Mouse (Mus musculus) pancreas, adult 10 weeks (tissue): ENCODE results near the gene Ints5. TPM values are rescaled to one million over a fixed set of nuclear protein-coding genes. Genes with fewer than 3 reads are reported as not detected.

ENCODE experiments used
- polyA plus RNA-seq: library from polyadenylated mRNA; stranded (reverse); fragments of 350-450 nt; fragmentation: Illumina TruSeq; extraction: RNeasy Lipid Tissue Mini Kit (QIAGEN cat#74804); gene quantifications from one replicate; pipeline ENCODE4 v1.2.3, GENCODE M21; 2015; ENCODE audit warnings: low read depth, low replicate concordance; ENCODE audit not compliant: insufficient read depth

The Ints5 gene
- polyA plus RNA-seq: 4.9 TPM

GRCm38 (mm10) chr19:8892829-8893766 lies at the start of gene Ints5:
Ints5 (plus strand) TSS chr19:8893005.

DNA sequence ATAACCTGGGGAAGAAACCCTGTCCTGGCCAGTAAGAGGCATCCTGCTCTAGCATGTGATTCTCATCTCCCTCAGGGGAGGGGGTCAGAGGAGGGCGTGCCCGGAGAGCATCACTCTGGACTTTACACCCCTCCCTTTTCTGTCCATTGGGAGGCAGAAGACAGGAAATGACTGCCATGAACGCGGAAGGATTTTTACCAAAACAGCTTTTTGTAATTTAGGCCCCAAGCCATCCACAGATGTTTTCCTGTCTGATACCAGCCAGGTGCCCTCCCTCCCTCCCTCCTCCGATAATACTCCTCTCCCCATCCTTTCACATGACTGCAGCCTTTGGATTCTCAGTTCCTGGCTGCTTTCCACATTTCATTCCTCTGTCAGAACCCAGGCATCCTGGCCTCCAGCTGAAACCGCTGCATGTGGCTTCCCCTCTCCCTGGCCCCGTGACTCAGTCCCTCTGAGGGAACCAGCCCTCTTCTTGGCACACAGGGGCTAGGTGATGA lies 42.4 kb upstream of the Ints5 start, which contains the start of gene Lrrn4cl:
Lrrn4cl (plus strand) TSS at position 367 of the 500 bp plus-strand sequence.

DNA sequence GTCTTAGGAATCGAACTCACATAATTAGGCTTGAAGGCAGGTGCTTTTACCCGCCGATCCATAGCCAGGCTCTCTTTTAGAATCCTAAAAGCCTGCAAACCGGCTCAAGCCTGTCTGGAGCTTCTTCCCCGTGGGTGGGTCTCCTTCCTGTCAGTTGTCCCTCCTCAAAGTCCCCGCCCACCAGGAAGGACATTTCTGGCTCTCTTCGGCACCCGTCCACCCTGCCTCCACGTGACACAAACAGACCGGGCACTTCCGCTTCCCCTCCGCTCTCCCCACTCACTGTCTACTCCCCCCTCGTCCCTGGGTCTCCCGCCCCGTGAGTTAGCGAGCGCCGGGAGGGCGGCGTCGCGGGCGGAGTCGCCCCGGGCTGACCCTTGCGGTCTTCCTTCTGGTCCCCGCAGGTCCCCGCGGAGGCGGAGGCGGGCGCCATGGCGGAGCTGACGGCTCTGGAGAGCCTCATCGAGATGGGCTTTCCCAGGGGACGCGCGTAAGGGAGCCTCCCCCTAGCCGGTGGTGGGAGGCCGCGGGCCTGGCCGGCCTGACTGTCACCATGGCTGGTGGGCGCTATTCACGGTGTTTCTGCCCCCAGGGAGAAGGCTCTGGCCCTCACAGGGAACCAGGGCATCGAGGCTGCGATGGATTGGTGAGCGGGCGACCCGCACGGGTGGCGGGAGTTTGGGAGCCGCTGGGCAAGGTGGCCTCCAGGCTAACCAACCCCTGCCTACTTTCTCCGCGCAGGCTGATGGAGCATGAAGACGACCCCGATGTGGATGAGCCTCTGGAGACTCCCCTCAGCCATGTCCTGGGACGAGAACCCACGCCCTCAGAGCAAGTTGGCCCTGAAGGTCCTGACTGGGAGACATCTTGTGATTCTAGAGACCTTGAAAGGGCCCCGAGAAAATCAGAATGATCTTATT lies 21.3 kb upstream of the Ints5 start, which contains the start of gene Ubxn1:
Ubxn1 (plus strand) TSS at position 230 of the 920 bp plus-strand sequence.

GRCm38 (mm10) chr19:8880311-8881033 lies 12.3 kb upstream of the Ints5 start, which contains the start of gene Uqcc3:
Uqcc3 (minus strand) TSS chr19:8880923.

DNA sequence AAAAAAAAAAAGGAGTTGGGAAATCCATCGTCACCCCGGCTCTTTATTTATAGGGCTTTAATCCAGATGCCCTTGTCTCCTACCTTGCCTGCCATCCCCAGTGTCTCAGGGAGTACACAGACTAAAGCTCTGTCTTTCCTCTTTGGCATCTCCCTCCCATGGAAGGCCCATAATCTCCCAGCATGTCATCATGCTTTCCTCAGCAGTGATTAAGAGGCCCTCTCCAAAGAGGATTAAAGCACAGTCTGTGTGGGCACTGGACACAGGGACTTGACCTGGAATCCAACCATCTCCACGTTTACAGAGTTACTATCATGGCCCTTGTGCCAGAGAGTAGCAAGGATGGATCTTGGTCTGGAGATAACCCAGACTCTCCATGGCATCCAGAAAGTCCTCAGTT lies 9.2 kb upstream of the Ints5 start, which contains the start of the genes Lbhd1 and Gm49403:
Lbhd1 (plus strand) TSS at position 117 of the 400 bp plus-strand sequence.
Gm49403 (plus strand) TSS at position 315 of the 400 bp plus-strand sequence.

DNA sequence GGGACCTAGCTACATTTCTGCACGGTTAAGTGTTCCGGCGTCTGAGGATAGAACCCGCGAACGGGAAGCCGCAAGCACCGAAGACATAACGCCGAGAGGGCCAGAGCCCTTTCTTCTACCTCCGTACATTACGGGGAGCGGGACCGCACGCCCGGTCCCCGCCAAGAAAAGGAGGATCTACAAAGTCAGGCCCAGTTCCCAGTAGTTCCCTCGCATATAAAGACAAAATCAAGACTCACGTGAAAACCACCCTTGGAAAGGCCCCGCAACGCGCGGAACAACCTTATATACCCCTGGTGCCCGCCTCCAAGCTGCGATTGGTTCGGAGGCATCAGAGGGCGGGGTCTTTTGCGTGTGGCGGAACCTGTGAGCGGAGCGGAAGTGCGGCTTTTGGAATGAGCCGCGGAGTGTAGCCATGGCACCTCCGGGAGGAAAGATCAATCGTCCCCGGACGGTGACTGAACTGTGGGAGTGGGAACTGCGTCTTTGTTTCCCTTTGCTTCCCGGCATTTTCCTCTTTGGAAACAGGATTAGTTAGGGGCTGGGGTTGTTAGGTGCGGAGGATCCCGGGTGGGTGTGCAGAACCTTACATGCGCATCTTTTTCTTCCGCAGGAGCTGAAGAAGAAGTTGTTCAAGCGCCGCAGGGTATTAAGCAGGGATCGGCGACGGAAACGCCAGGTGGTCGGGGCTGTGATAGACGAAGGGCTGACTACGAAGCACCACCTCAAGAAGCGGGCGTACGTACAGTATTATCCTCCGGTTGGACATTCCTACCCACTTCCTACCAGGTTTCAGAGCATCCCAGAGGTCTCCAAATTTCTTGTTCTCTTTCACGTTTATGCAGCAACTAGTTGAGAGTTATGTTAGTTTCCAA lies 4.1 kb upstream of the Ints5 start, which contains the start of the genes 1810009A15Rik and Gm49416:
1810009A15Rik (plus strand) TSS at position 343 of the 875 bp plus-strand sequence.
Gm49416 (plus strand) TSS at position 416 of the 875 bp plus-strand sequence.

GRCm38 (mm10) chr19:8897865-8898495 lies 5.2 kb downstream of the Ints5 start, which contains the start of gene Ganab:
Ganab (plus strand) TSS chr19:8898071.

DNA sequence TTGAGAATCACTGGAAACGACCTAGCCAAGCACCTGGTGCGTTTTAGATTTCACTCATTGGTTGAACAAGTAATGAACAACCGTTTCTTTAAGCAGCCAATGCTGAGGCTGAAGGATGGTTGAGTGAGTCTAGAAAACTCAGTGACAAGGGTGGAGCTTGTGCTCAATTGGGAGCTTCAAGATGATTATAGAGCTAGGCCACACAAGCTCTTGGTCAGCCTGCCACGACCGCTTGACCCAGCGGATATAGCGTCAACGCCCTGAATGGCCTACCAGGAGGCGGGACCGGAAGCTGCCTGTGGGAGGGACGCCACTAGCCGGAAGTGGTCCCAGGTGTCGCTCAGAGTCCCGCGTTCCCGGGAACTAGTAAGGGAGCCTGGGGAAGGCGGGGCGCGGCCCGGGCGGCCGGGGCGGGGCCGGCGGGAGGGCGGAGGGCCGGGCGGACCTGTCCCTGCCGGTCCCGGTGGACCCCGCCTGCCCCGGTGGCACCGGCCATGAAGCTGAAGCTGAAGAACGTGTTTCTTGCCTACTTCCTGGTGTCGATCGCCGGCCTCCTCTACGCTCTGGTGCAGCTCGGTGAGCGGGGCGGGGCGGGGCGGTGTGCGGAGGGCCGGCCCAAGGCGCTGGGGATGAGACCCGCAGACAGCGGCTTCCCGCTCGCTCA lies 27.4 kb downstream of the Ints5 start, which contains the start of gene B3gat3:
B3gat3 (plus strand) TSS at position 302 of the 664 bp plus-strand sequence.

DNA sequence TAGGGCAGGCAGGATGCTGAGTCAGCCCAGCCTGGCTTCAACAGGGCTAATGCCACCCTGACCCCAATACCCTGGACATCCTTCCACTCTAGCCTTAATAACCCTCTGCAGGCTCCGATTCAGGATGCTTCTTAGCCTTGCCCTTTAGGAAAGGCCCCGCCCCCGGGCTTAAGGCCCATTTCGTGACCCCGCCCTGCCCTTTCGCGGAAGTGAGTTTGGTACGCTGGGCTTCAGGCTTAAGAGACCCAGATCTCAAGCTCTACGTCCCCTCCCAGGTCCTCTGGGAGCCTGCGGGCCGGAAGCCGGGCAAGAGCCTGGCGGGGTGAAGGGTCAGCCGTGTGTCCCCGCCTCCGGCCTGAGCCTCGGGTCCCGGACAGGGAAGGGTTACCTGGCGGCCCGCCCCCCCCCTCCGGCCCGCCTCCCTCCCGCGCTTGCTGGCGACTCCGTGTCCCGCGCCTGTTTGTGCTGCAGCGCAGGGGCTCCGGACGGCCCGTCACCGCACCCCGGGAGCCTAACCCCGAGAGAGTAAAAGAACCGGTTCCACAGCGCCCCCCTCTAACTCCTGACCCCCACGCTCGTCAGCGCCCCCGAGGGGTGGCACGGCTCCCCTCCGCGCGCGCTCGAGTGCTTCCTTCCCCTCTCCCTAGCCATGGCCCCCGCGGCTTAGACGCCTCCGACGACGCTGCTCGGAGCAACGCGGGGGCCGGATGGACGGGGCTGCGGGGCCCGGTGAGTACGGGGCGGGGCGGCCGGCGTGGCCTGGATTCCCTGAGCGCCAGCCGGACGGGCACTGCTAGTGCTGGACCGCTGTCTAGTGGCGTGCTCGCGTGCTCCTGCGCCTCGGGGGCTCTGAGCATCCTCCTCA lies 36.7 kb downstream of the Ints5 start, which contains the start of the genes Rom1 and Eml3:
Rom1 (minus strand) TSS at position 133 of the 865 bp plus-strand sequence.
Eml3 (plus strand) TSS at position 329 of the 865 bp plus-strand sequence.

DNA sequence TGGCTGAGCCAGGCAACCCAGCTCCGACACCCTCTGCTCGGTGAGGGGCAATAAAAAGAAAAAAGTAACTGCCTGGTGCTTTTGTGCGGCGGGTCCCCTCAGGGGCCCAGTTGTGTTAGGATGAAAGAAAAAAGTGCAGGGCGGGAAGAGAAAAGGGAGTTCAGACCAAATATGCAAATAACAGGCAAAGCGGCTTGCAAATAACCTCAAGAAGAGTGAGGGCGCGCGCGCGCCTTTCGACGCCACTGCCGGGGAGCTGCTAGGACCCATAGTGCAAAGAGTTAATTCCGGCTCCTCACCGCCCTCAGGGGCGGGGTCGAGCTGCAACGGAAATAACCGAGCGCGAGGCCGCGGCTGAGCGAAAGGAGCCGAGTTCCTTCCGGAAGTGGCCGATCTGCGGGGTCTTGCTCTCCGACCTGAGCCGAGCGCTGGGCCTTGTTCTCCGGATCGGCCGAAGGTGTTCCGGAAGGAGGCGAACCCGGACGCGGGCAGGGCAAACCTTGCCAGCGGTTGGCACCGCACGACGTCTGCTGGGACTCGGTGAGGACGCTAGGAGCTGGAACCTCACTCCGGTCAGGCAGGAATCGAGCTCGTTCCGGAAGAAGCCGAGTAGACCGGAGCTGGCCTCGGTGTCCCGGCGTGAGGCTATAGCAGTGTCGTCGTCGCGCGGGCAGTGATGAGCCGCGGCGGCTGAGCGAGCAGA lies 48.9 kb downstream of the Ints5 start, which contains the start of gene Mta2:
Mta2 (plus strand) TSS at position 361 of the 703 bp plus-strand sequence.

Other genes with a start within 250 kb of the Ints5 start
- gene Chrm1, start 229.2 kb upstream of the Ints5 start, polyA plus RNA-seq: 0.18 TPM
- 80.3 TPM for gene Slc3a2, start 169.6 kb upstream of the Ints5 start, polyA plus RNA-seq
- gene Wdr74, start 157.2 kb upstream of the Ints5 start, polyA plus RNA-seq: 35.4 TPM
- gene 1700092M07Rik, start 152.3 kb upstream of the Ints5 start, polyA plus RNA-seq: not detected
- 67.2 TPM for gene Stx5a, start 151.6 kb upstream of the Ints5 start, polyA plus RNA-seq
- gene Nxf1, start 135.9 kb upstream of the Ints5 start, polyA plus RNA-seq: 127 TPM
- 32.1 TPM for gene Tmem223, start 122.0 kb upstream of the Ints5 start, polyA plus RNA-seq
- 17.0 TPM for gene Tmem179b, start 118.5 kb upstream of the Ints5 start, polyA plus RNA-seq
- 0.76 TPM for gene Taf6l, start 106.6 kb upstream of the Ints5 start, polyA plus RNA-seq
- gene Polr2g, start 94.4 kb upstream of the Ints5 start, polyA plus RNA-seq: 17.1 TPM
- not detected for gene Zbtb3, start 90.5 kb upstream of the Ints5 start, polyA plus RNA-seq
- 4.5 TPM for gene Ttc9c, start 73.7 kb upstream of the Ints5 start, polyA plus RNA-seq
- gene Hnrnpul2, start 73.0 kb upstream of the Ints5 start, polyA plus RNA-seq: 20.7 TPM
- gene AC129217.1, start 63.2 kb upstream of the Ints5 start, polyA plus RNA-seq: not detected
- 31.5 TPM for gene Bscl2, start 55.5 kb upstream of the Ints5 start, polyA plus RNA-seq
- gene Gng3, start 53.8 kb upstream of the Ints5 start, polyA plus RNA-seq: not detected
- 4.9 TPM for gene Lrrn4cl, start 42.2 kb upstream of the Ints5 start, polyA plus RNA-seq
- gene Ubxn1, start 21.5 kb upstream of the Ints5 start, polyA plus RNA-seq: 28.6 TPM
- 15.0 TPM for gene Uqcc3, start 12.1 kb upstream of the Ints5 start, polyA plus RNA-seq
- 7.5 TPM for gene Lbhd1, start 9.3 kb upstream of the Ints5 start, polyA plus RNA-seq
- not detected for gene Gm49403, start 9.1 kb upstream of the Ints5 start, polyA plus RNA-seq
- gene 1810009A15Rik, start 4.2 kb upstream of the Ints5 start, polyA plus RNA-seq: 7.3 TPM
- gene Gm49416, start 4.1 kb upstream of the Ints5 start, polyA plus RNA-seq: not detected
- gene Ganab, start 5.1 kb downstream of the Ints5 start, polyA plus RNA-seq: 50.2 TPM
- 18.1 TPM for gene B3gat3, start 27.4 kb downstream of the Ints5 start, polyA plus RNA-seq
- 0.74 TPM for gene Rom1, start 36.4 kb downstream of the Ints5 start, polyA plus RNA-seq
- gene Eml3, start 36.5 kb downstream of the Ints5 start, polyA plus RNA-seq: 11.7 TPM
- gene Mta2, start 48.9 kb downstream of the Ints5 start, polyA plus RNA-seq: 16.1 TPM
- gene Tut1, start 60.8 kb downstream of the Ints5 start, polyA plus RNA-seq: 7.9 TPM
- gene Eef1g, start 74.0 kb downstream of the Ints5 start, polyA plus RNA-seq: 169 TPM
- gene Ahnak, start 96.3 kb downstream of the Ints5 start, polyA plus RNA-seq: 32.2 TPM
- gene Scgb1a1, start 195.0 kb downstream of the Ints5 start, polyA plus RNA-seq: 28.0 TPM
- gene Asrgl1, start 242.6 kb downstream of the Ints5 start, polyA plus RNA-seq: 2.2 TPM